Mouse (Mus musculus) embryonic facial prominence, embryonic 10.5 days (tissue): Measurements from ENCODE around the gene Wwp2. TPM values are rescaled to one million over a fixed set of nuclear protein-coding genes. Genes with fewer than 3 reads are reported as not detected.

Experiments
- DNase-seq: peaks from one replicate; pipeline ENCODE4 v3.0.0-alpha.2; 2017; ENCODE audit warnings: low spot score
- H3K27ac ChIP-seq: fragments of 300-500 bp; sonication (generic); replicated peaks from 2 replicates; pipeline ENCODE4 v1.5.1; 2016; ENCODE audit warnings: mild to moderate bottlenecking
- H3K27me3 ChIP-seq: fragments of 300-500 bp; sonication (generic); replicated peaks from 2 replicates; pipeline ENCODE4 v1.6.1; 2016; ENCODE audit warnings: low read depth, mild to moderate bottlenecking; ENCODE audit not compliant: poor library complexity, severe bottlenecking
- H3K36me3 ChIP-seq: fragments of 300-500 bp; sonication (generic); replicated peaks from 2 replicates; pipeline ENCODE4 v1.6.1; 2016; ENCODE audit warnings: mild to moderate bottlenecking, moderate library complexity
- H3K4me1 ChIP-seq: fragments of 300-500 bp; sonication (generic); 2 replicates; pipeline ENCODE4 v1.6.1; 2016
- H3K4me3 ChIP-seq: fragments of 300-500 bp; sonication (generic); 2 replicates; pipeline ENCODE4 v1.5.1; 2016; ENCODE audit warnings: mild to moderate bottlenecking, moderate library complexity
- H3K9me3 ChIP-seq: fragments of 300-500 bp; sonication (generic); 2 replicates; pipeline ENCODE4 v1.6.1; 2016; ENCODE audit warnings: mild to moderate bottlenecking
- WGBS: fragments of 180-500 bp; shearing (Covaris S2); methylation state at CpG from one replicate; pipeline ENCODE4 v1.1.7; 2016; 5-methylcytosine and 5-hydroxymethylcytosine counted together
- polyA plus RNA-seq: library from polyadenylated mRNA; unstranded; fragments of >200 nt; fragmentation: Nextera tagmentation; extraction: Ambion mirVana; gene quantifications from 2 replicates; pipeline ENCODE4 v1.2.1, GENCODE M21; 2016

Gene Wwp2
- polyA plus RNA-seq, 1 experiment from 2014 or later: 67.5 TPM

DNA sequence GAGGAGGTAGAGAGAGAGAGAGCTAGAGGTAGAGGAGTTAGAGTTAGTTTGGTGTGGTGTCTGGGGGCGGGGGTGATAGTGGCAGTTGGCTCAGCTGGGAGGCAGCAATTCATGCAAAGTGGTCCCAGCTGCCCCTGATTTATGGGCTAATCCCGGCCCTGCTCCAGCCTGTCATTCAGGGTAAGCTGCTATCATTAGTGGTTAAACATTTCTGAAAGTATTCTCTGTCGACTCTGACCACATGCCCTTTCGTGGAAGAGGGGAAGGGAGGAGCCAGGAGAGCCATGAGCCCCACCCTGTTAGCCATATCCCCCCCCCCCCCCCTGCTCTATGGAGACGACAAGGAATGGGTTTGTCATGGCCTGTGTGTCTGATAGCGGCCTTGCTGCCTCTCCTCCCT, 67.2 kb downstream of the Wwp2 start:
- 20% methylated on average over 6 of the region's 6 CpGs for WGBS
- Histone ChIP-seq H3K27ac (peak overlapping the region; percentile 79), H3K4me3 (no peak overlapping the region), H3K27me3 (no peaks in the 10 kb centered on the region), H3K36me3 (peaks cover 26% of the 10 kb centered on the region), H3K9me3 (no peaks in the 10 kb centered on the region), H3K4me1 (peaks cover 50% of the 10 kb centered on the region)
- DNase-seq: peak; percentile 79

DNA sequence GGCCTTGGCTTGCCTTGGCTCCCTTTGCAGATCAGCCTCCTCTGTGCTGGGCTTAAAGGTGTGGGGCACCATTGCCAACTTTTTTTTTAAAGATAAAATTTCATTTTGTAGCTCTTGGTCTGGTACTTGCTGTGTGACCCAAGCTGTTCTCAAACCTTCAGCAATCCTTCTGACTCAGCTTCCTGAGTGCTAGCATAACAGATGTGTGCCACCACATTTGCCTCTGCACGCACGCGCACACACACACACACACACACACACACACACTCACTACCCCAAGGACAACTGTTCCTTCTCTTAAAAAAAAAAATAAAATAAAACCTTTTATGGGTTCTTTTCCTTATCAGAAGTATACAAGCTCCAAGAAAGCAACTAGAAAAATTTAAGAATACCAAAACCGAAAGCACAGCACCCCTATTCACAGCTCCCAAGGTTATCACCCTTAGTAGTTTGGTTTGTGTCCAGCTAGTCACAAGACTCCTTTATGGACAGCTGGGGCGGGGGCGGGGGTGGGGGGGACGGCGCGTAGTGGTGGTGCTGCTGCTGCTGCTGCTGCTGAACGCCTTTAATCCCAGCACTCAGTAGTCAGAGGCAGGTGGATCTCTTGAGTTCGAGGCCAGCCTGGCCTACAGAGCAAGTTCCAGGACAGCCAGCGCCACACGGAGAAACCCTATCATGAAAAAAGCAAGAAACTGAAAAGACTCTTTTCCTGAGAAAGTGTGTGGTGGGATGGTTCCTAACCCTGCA, 68.2 kb downstream of the Wwp2 start:
- whole genome bisulfite sequencing: 84% methylated on average over 13 of the region's 13 CpGs
- no peak for DNase-seq
- H3K27ac ChIP-seq: peak overlapping the region; percentile 66
- H3K9me3 ChIP-seq: no peaks in the 10 kb centered on the region
- H3K36me3 ChIP-seq: peaks cover 27% of the 10 kb centered on the region
- H3K27me3 ChIP-seq: no peaks in the 10 kb centered on the region
- no peak overlapping the region for H3K4me3 ChIP-seq
- peaks cover 40% of the 10 kb centered on the region for H3K4me1 ChIP-seq

DNA sequence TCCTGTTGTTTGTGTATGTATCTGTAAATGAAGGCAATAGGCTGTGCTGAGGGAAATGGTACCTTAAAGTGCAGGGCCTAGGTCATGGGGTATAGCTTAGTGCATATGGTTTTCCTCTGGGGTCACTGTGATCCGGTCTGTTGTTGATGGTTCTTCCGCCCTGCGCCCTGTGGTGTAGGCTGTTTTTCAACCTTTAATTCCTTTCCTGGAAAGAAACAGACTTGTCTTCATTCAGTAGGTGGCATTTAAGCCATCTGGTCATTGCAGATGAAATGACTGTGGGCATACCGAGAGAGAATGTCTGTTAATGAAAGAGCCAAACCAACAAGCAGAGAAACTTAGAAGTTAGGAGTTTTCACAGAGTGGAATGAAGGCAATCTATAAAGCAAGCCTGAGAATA, 69.1 kb downstream of the Wwp2 start:
- WGBS: 72% methylated on average over 4 of the region's 4 CpGs
- DNase-seq: no peak
- Histone ChIP-seq H3K4me1 (peaks cover 38% of the 10 kb centered on the region), H3K4me3 (no peak overlapping the region), H3K27ac (peak overlapping the region; percentile 66), H3K36me3 (peaks cover 27% of the 10 kb centered on the region), H3K9me3 (no peaks in the 10 kb centered on the region), H3K27me3 (no peaks in the 10 kb centered on the region)

DNA sequence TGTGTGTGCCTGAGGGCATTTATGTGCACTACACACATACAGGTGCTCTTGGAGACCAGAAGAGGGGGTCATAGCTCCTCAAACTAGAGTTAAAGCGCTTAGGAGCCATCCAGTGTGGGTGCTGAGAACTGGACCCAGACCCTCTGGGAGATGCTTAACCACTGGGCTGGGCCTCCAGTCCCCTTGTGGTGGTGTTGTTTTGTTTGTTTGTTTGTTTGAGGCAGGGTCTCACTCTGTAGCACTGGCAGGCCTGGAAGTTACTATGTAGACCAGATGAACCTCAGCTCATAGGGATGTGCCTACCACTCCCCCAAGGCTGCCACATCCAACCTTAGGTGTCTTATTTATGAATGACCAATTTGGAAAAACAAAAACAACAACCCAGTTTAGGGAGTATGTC, 70.9 kb downstream of the Wwp2 start:
- Histone ChIP-seq H3K36me3 (peaks cover 27% of the 10 kb centered on the region), H3K27ac (no peak overlapping the region), H3K27me3 (no peaks in the 10 kb centered on the region), H3K9me3 (no peaks in the 10 kb centered on the region), H3K4me1 (peaks cover 36% of the 10 kb centered on the region), H3K4me3 (no peak overlapping the region)
- DNase-seq: no peak
- whole genome bisulfite sequencing: 98% methylated on average over 1 of the region's 1 CpGs

DNA sequence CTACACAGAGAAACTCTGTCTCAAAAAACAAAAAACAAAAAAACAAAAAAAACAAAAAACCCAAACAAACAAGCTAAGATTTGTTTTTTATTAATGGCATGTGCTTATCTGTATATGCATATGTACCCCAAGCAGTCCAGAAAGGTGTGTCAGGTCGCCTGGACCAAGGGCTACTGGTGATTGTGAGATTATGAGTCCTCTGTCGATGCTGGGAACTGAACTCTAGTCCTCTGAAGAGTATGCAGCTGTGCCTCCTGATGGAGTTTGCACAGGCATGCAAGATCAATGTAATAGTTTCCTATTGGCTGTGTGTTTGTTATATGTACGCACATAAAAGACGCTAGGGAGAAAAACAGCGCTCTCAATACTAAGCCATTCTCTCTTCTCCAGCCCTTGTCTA, 74.0 kb downstream of the Wwp2 start:
- Histone ChIP-seq H3K27ac (no peak overlapping the region), H3K9me3 (no peaks in the 10 kb centered on the region), H3K4me3 (no peak overlapping the region), H3K36me3 (peaks cover 31% of the 10 kb centered on the region), H3K4me1 (peaks cover 4% of the 10 kb centered on the region), H3K27me3 (no peaks in the 10 kb centered on the region)
- no peak for DNase-seq
- WGBS: 94% methylated on average over 5 of the region's 5 CpGs

DNA sequence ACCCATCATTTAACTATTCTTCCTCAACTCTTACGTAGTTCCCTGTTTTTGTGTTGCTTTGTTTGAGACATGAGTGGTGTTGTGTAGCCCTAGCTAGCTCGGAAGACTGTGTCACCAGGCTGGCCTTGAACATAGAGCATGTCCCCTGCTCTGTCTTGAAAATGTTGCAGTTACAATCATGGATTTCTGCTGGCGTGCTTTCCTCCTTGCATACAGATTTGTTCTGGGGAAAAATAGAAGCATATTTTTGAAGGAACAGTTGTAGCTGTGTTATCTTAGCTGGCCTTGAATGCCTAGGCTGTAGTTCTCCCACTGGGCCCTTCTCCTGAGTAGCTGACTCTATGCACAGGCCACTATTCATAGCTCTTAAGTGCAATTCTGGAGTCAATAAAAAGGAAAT, 74.6 kb downstream of the Wwp2 start:
- WGBS: 88% methylated on average over 3 of the region's 3 CpGs
- no peak for DNase-seq
- Histone ChIP-seq H3K4me1 (no peaks in the 10 kb centered on the region), H3K36me3 (peaks cover 31% of the 10 kb centered on the region), H3K27ac (no peak overlapping the region), H3K4me3 (no peak overlapping the region), H3K27me3 (no peaks in the 10 kb centered on the region), H3K9me3 (no peaks in the 10 kb centered on the region)

DNA sequence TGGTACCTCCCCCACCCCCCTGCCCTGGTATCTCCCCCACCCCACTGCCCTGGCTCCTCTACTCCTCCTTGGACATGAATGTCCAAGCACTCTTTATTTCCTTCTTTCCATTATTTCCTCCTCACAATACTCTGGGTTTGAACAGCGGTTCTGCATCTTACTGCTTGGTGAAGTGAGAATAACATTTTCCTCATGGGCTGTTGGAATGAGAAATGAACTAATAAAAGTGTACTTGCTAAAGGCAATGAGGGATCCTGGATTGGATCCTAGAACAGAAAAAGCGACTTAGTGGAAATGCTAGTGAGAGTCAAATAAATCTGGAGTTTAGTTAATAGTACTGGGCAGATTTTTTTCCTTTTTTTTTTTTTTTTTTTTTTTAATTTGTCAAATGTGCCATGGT, 77.1 kb downstream of the Wwp2 start:
- WGBS: 91% methylated on average over 2 of the region's 2 CpGs
- Histone ChIP-seq H3K4me1 (0 out of 2 replicates have a peak, but pooled peaks cover 2% of the 10 kb centered on the region), H3K27me3 (no peaks in the 10 kb centered on the region), H3K36me3 (peaks cover 14% of the 10 kb centered on the region), H3K4me3 (no peak overlapping the region), H3K9me3 (no peaks in the 10 kb centered on the region), H3K27ac (no peak overlapping the region)
- DNase-seq: no peak

DNA sequence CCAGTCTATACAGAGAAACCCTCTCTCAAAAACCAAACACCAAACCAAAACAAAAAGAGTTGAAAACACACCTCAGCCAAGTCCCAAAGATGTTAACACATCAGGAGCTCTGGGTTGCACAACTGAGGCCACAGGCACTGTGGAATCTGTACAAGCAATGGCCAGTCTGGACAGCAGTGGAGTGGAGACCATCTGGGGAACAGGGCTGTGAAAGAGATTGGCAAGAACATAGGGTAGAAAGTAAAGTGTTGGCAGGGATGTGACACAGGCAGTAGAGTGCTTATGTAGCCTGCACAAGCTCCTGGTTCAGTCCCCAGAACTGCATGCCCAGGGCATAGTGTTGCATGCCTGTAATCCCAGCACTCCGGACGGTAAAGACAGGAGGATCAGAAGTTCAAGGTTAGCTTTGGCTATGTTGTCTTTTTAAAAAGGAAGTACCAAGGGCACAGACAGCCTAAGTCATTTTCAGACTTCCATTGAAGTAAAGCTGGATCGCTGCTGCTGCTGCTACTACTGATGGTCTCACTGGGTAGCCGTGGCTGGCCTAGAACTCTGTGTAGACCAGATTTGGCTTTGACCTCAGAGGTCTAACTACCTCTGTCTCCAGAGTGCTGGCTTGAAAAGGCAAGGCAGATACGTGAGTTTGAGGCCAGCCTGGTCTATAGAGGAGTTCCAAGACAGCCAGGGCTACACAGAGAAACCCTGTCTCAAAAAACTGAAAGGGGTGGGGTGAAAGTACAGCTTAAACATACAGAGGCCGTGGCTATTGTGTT, 79.0 kb downstream of the Wwp2 start:
- 87% methylated on average over 6 of the region's 6 CpGs for WGBS
- H3K27ac ChIP-seq: no peak overlapping the region
- peaks cover 21% of the 10 kb centered on the region for H3K36me3 ChIP-seq

DNA sequence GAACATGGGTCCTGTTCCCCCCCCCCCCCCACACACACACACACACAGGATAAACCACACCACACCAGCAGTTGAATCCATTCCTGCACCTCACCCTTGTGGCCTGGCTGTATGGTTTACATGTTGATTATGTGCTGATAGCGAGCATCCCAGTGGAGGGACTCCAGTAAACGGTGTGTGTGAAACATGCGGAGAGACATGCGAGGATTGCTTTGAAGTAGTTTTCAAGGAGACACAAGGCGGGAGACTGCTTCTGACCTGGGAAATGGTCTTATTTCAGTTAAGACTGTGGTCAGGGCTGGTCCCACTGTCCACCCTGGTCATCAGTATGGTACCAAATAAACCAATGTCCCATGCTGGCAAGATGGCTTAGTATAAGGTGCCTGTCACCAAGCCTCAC, 82.6 kb downstream of the Wwp2 start:
- Histone ChIP-seq H3K9me3 (no peaks in the 10 kb centered on the region), H3K36me3 (peaks cover 21% of the 10 kb centered on the region), H3K4me3 (no peak overlapping the region), H3K4me1 (peaks cover 22% of the 10 kb centered on the region), H3K27ac (no peak overlapping the region), H3K27me3 (no peaks in the 10 kb centered on the region)
- WGBS: 90% methylated on average over 5 of the region's 5 CpGs
- DNase-seq: no peak

More for the DNA sequence above, 79.0 kb downstream of the Wwp2 start:
- peaks cover 16% of the 10 kb centered on the region for H3K4me1 ChIP-seq
- no peaks in the 10 kb centered on the region for H3K27me3 ChIP-seq
- DNase-seq: no peak
- H3K9me3 ChIP-seq: no peaks in the 10 kb centered on the region
- H3K4me3 ChIP-seq: no peak overlapping the region

DNA sequence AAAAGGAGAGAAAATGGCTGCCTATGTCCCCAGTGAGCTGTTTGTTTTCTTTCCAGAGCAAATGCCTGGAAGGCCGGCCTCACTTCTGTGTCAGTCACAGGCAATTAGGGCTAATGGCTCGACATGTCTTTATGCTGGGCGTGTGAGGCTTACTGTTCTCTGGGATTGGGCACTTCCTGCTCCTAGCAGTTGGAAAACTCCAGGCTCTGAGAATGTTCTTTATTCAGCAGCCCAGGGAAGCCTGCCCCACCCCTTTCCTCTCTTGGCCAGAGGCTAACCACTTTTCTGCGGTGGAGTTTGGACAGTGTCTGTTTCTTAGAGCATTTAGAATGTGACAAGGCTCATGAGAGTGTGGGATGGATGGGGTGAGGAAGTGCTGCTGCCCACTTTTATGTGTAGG, 83.7 kb downstream of the Wwp2 start:
- H3K4me3 ChIP-seq: no peak overlapping the region
- DNase-seq: peak; percentile 70

DNA sequence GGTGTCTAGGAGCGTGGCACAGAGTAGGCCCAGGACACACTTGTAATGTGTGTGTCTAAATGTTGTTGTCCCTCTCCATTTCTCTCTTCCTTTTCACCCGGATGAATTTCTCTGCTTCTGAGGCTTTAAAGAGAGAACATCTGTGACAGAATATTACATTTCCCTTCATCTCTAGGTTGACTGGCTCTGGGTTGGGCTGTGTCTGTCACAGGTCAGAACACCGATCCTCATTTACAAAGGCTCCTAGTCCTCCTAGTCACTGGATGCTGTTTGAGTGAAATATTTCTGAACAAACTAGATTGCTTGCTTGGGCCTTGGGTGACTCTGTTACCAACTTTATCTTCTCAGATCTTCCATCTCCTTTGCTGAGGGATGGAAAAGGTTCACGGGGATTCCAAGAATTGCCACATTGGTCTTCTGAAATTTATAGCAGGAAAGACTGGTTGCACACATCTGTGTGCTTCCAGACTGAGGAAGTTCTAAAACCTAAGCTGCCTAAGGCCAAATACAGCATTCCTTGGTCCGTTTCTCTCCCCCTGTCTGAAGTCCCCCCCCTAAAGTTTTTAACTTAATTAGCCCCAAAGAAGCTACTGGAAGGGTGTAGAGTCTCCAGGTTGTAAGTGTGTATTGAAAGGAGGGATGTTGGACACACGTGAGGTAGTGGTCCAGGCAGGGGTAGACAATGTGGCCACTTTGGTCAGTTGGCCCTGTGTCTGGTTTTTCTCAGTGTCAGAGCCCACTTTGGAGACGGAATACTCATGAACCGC, 85.8 kb downstream of the Wwp2 start:
- H3K9me3 ChIP-seq: no peaks in the 10 kb centered on the region
- 74% methylated on average over 8 of the region's 8 CpGs for WGBS
- H3K27ac ChIP-seq: no peak overlapping the region
- H3K27me3 ChIP-seq: no peaks in the 10 kb centered on the region
- H3K4me3 ChIP-seq: no peak overlapping the region
- no peak for DNase-seq
- peaks cover 22% of the 10 kb centered on the region for H3K4me1 ChIP-seq
- H3K36me3 ChIP-seq: peaks cover 16% of the 10 kb centered on the region

More for the DNA sequence above, 83.7 kb downstream of the Wwp2 start:
- Histone ChIP-seq H3K9me3 (no peaks in the 10 kb centered on the region), H3K4me1 (peaks cover 22% of the 10 kb centered on the region), H3K27ac (peak overlapping the region; percentile 52; the same call in 1 of the 2 replicates), H3K36me3 (peaks cover 19% of the 10 kb centered on the region), H3K27me3 (no peaks in the 10 kb centered on the region)
- WGBS: 13% methylated on average over 4 of the region's 4 CpGs

DNA sequence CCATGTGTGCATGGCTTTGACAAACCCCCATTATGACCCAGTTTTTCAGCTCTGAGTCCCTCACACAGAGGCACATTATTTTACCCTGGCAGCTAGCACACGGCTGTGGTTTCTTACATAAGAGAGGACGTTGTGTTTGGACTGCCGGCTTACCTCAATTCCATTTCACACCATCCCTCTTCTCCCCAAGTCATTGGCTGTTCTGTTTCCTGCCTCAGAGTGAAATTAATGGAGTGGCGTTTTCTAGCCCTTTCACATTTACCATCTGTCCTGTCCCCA, 86.3 kb downstream of the Wwp2 start:
- H3K4me3 ChIP-seq: no peak overlapping the region
- WGBS: 68% methylated on average over 4 of the region's 4 CpGs
- no peaks in the 10 kb centered on the region for H3K9me3 ChIP-seq
- peaks cover 16% of the 10 kb centered on the region for H3K36me3 ChIP-seq
- DNase-seq: no peak
- H3K4me1 ChIP-seq: peaks cover 22% of the 10 kb centered on the region
- H3K27me3 ChIP-seq: no peaks in the 10 kb centered on the region
- H3K27ac ChIP-seq: no peak overlapping the region
